Mouse (Mus musculus): ENCODE data around the gene Hap1.
"Not testable (repeated sequence)": the region's sequence is repeated elsewhere in the genome, so short reads cannot be mapped to it uniquely, and the experiment has no call there.

The Hap1 gene

DNA sequence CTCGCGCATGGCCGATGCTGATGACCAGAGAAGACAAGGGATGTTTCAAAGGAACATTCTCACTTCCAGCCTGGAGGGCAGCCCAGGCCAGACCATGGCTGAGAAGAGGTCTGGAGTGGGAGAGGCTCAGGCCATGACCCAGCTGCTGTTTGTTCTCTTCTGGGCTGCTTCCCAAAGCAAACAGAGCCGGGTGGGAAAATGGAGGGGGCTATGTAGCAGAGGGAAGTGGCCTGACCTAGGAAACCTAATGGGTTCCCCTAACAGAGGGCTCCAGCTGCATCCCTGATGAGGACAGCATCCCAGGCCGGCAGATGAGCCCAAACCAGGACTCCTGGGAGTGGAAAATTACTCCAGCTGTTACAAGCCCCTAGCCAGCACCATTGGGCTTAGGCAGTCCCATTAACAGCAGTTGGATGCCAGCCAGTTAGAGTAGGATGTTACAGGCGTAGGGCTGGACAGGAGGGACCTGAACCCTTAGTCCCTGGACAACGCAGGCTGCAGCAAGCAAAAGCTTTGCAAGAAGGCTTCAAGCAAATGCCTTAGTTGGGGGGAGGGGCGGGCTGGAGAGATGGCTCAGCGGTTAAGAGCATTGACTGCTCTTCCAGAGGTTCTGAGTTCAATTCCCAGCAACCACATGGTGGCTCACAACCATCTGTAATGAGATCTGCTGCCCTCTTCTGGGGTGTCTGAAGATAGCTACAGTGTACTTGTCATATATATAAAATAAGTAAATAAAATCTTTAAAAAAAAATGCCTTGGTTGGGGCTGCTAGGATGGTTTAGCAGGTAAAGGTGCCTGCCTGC, 35.4 kb upstream of the Hap1 start:
- no peak for DNase-seq (ENCODE audit: extremely low read depth, low read depth, low spot score)

GRCm38 (mm10) chr11:100389931-100390445, 34.1 kb upstream of the Hap1 start:
- DNase-seq (ENCODE audit: extremely low read depth, low read depth, low spot score) = no peak

GRCm38 (mm10) chr11:100388588-100388987, 32.7 kb upstream of the Hap1 start:
- no peak for DNase-seq (ENCODE audit: extremely low read depth, low read depth, low spot score)

DNA sequence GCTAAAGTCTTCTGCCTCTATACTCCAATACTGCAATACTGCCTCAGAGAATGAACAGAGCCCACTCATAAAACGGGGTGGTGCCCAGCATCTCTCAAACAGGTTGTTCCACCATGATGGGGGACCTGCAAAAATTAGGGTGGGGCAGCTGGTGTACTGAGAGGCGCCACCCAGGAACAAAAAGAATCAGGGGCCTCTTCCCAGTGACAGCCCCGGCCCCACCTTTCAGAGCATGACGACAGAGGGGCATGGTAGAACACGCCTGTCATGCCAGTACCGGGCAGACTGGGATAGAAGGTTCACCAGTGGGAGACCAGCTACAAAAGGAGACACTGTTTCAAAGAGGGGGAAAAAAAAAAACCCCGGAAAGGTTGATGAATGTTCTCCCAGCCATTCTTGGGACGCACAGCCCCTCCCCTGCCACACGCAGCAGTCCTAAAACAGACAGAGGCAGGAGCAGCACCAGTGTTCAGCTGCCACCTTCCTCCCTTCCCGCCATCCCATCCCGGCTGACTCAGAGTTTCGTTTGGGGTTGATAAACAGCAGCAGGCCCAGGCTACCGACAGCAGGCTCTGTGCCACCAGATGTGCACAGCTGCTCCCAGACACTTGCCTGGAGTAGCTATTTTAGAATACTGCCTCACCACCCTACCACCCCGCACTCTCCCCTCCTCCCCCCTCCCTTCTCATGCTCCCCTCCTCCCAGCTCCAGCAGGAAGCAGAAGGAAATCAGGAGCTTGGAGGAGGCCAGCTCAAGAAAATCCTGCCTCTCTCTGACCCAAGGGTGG, 31.9 kb upstream of the Hap1 start:
- no peak for DNase-seq (ENCODE audit: extremely low read depth, low read depth, low spot score)

DNA sequence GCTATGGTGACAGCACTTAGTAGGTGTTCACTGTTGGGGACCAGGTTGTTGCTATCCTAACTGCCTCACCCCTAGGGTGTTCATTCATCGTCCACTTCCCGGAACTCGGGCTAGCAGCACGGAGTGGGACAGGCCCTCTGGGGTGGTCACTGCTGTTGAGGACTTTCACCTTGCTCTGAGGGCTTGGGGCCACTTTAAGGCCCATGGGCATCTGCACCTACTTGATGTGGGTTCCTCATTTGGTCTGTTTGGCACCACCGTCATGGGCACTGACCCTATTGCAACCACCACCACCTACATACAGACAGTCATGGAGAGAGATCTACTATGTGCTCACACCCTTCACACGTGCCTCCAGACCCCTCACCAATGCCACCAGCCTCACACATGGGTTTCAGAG, 31.2 kb upstream of the Hap1 start:
- no peak for DNase-seq (ENCODE audit: extremely low read depth, low read depth, low spot score)

DNA sequence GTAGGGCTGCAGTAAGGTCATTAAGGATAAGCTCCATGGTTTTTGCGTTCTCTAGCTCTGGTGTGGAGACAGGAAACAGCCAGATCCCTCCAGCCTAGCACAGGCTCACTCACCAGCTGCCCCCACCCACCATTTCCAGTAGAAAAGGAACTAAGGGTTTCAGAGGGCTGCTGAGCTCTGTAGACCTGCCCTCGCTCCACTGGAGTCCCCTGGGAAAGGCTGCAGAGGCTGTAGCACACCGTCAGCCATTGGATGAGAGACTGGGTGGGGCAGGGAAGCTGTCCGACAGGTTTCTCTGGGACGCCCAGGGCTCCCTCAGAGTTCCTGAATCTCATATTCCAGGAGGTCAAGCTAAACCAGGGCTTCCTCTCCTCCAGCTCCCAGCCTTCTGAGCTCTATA, 30.7 kb upstream of the Hap1 start:
- no peak for DNase-seq (ENCODE audit: extremely low read depth, low read depth, low spot score)

DNA sequence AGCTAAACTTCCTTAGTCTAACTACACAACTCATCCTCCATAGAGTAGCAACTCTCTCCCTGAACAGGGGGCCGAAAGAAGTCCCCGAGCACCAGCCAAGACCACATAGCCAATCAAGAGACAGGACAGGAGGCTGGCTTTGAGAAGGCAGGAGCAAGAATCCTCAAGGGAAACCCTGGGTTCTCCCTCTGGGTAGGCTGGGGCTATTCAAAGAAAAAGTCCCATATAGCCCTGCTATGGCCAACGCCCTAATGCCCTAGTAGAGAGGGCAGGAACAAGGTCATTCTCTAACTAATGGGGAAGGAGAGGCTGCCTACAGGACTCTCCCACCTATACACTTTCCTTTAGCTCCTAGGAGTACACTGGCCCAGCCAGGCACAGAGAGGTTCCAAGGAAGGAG, 29.1 kb upstream of the Hap1 start:
- DNase-seq (ENCODE audit: extremely low read depth, low read depth, low spot score) = no peak

GRCm38 (mm10) chr11:100382682-100383081, 26.8 kb upstream of the Hap1 start:
- no peak for DNase-seq (ENCODE audit: extremely low read depth, low read depth, low spot score)

GRCm38 (mm10) chr11:100379311-100379710, 23.4 kb upstream of the Hap1 start:
- no peak for DNase-seq (ENCODE audit: extremely low read depth, low read depth, low spot score)

DNA sequence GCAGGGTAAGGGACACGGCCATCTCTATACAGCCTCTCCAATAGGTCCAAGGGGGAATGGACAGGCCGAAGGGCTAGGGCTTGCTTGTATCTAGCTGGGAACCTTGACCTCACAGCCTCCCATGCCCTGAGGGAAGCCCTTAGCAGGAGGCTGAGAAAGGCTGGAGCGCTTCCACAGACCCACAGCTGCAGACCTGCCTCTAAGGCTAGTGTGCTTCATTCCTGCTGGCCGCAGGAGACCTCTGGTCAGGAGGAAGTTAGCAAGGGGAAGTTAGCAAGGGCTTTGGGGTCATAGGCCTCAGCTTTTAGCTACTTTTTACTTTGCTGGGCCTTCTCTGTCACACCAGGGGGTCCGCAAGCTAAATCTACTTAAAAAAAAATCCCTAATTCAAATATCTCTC, 22.5 kb upstream of the Hap1 start:
- DNase-seq (ENCODE audit: extremely low read depth, low read depth, low spot score) = no peak

DNA sequence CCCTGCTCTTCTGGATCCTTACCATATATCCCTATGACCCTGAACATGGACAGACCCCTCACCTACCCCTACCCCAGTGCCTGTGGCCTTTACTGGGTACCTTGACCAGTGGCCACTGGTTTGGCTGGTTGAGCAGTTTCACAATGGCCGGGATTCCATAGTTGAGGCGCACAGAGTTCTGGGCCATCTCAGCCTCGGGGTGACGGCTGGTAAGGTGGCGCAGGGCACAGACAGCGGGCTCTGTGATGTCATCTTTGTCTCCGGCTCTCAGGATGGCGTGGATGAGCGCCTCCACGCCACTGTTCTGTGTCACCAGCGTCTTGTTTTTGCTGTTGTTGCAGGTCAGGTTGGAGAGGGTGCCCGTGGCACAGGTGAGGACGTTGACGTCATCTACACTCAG, 22.1 kb upstream of the Hap1 start:
- DNase-seq (ENCODE audit: extremely low read depth, low read depth, low spot score) = no peak

DNA sequence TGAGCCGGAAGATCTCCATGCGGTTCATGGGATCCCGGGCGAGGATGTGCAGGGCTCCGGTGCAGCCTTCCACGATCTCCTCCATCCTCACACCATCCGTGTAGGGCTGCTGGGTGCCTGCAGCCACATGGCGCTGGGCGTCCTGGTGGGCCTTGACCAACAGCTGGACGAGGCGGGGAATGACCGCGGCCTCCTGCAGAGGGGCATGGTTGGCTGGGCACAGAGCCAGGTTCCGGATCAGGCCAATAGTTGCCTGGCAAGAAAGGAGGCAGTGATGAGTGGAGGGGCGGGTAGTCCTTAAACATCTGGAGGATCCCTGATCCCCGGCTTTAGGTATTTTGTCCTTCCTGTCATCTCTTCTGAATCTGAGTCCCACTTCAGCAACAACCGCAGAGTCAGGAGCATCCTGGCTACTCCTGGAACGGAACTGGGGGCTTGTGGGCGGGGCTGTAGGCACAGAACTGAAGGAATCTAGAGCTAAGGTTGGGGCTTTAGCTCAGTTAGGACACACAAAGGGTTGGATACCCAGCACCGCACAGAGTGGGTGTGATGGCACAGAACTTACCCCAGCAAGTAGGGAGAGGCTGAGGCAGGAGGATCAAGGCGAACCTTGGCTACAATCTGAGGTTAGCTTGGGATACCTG, 20.9 kb upstream of the Hap1 start:
- DNase-seq (ENCODE audit: extremely low read depth, low read depth, low spot score) = no peak

- no peak for DNase-seq (ENCODE audit: extremely low read depth, low read depth, low spot score)
Observed at GRCm38 (mm10) chr11:100376005-100376404, 20.1 kb upstream of the Hap1 start.

- DNase-seq (ENCODE audit: extremely low read depth, low read depth, low spot score) = no peak
Observed at GRCm38 (mm10) chr11:100375127-100375526, 19.2 kb upstream of the Hap1 start.

DNA sequence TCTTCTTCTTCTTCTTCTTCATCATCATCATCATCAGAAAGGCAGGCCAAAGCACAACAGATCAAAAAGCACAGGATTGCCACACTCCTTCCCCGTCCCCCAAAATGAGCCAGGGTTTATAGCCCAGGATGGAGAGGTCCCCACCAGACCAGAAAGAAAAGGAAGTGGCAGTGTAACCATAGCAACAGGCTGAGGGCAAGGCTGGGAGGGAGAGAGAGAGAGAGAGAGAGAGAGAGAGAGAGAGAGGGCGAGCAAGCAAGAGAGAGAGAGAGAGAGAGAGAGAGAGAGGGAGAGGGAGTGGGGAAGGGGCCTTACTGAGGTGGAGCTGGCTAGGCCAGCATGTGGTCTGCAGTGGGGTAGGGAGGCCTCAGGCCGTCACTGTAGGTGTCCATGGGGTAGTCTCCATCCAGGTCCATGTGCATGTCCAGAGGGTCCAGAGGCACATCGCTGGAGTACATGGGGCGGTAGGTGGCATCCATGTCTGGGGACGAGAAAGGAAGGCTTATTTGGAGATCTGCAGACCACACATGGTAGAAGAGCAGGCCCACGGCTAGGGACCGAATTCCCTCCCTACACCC, 16.1 kb upstream of the Hap1 start:
- no peak for DNase-seq (ENCODE audit: extremely low read depth, low read depth, low spot score)

DNA sequence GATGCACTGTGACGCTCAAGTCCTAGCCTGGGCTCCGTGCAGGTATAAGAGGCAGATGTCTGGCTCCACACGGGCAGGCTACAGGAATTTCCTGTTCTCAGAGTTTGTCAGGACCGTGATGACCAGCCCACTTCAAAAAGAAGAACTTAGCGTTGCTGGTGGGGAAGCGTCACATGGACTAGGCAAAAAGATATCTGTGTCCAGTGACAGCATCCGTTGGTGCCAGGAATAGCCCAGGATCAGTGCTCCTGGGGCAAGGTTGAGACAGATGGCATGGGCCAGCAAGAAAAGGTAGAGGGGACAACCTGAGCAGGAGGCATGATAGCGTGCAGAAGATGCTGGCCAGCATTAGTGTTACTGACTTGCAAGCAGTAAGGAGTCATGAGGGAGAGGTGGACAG, 13.9 kb upstream of the Hap1 start:
- DNase-seq (ENCODE audit: extremely low read depth, low read depth, low spot score) = no peak

DNA sequence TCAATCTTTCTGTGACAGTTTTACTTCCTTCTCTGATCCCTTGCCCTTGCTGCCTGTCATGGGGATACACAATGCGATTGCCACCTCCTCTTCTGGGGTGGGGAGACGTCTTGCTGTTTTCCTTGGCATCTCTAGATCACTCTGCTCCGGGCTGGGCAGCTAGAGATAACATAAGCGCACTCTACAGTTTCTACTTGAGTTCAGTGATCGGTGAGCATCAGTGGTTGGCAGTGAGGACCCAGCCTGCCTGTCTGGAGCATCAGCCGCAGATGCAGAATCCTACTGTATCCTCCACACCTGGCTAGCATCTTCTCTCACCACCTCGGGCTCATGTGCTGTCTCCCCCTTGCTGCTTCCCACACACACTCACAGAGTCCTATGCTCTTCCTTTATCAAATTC, 13.2 kb upstream of the Hap1 start:
- DNase-seq (ENCODE audit: extremely low read depth, low read depth, low spot score) = no peak

GRCm38 (mm10) chr11:100362979-100363562, 7.1 kb upstream of the Hap1 start:
- DNase-seq (ENCODE audit: extremely low read depth, low read depth, low spot score) = no peak

DNA sequence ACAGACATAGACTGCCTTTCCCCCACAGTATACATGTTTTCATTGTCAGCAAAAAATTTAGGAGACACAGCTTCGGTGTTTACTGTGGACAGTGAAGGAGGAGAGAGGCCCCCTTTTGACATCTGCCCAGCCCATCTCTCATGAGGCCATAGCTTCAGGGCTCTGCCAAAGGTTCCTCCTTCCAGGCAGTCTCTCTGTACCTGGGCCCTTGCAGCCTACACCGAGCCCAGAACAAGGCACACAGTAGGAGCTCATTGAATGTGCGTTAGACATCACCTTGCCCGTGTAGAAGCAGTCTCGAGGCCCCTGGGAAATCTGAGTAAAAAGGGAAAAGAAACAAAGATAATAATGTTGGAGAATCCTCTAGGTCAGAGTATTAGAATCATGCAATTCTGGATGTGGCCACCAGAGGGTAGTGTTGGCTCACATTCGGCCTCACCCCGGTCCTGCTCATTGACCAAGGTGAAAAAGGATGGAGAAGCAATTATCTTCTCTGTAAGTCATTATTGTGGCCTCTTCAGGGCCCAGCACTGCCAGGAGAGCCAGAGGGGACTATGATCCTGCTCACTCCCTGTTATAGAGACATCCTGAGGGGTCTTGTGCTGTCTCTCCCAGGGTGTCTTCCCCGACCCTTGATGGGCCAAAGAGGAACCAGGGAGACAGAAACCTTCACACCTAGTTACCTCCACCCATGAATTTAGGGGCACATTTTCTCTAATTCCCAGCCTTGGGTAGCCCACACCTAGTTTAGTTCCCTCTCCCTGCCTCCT, 6.5 kb upstream of the Hap1 start:
- no peak for DNase-seq (ENCODE audit: extremely low read depth, low read depth, low spot score)

DNA sequence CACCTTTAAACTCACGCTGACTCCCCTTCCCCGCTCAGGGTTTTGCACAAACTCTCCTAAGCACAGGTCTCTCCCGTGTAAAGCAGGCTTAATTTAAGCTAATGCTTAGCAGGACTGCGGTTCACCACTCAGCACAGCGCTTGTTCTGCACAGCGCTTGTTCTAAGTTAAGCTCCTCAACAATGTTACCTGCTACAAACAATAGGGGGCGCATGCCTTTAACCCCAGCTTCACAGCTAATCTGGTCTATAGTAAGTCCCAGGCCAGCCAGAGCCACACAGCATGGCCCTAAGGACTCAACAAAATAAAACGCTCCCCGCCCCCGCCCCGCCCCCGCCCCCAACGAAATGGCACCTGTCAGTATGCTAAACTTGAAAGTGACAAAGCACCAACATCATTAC, 5.1 kb upstream of the Hap1 start:
- not testable (repeated sequence) for DNase-seq (ENCODE audit: extremely low read depth, low read depth, low spot score)

All from fat pad, adult 2 months (tissue).